Mouse (Mus musculus) lung, postnatal 0 days (tissue): ENCODE results near the gene Spg11. TPM values are rescaled to one million over a fixed set of nuclear protein-coding genes. Genes with fewer than 3 reads are reported as not detected.

Experiments
- ATAC-seq: fragments of 200-750 bp; cut with Nextera tagmentation; 2 replicates; pipeline ENCODE4 v1.8.0; 2017; ENCODE audit warnings: moderate library complexity
- DNase-seq: peaks from one replicate; pipeline ENCODE4 v3.0.0-alpha.2; 2016; ENCODE audit warnings: low spot score
- H3K27ac ChIP-seq: fragments of 300-500 bp; sonication (generic); 2 replicates; pipeline ENCODE4 v1.5.1; 2014; ENCODE audit warnings: antibody characterized with exemption, mild to moderate bottlenecking, low read length, mixed read lengths
- H3K27me3 ChIP-seq: fragments of 300-500 bp; sonication (generic); replicated peaks from 2 replicates; pipeline ENCODE4 v1.6.1; 2014; ENCODE audit warnings: low read length, mixed read lengths; ENCODE audit not compliant: insufficient read depth
- H3K36me3 ChIP-seq: fragments of 300-500 bp; sonication (generic); 2 replicates; pipeline ENCODE4 v1.6.1; 2014; ENCODE audit warnings: low read length, mixed read lengths; ENCODE audit not compliant: insufficient read depth
- H3K4me1 ChIP-seq: fragments of 300-500 bp; sonication (generic); 2 replicates; pipeline ENCODE4 v1.6.1; 2014; ENCODE audit warnings: antibody characterized with exemption, low read depth, low read length, mixed read lengths; ENCODE audit not compliant: insufficient read depth
- H3K4me2 ChIP-seq: fragments of 300-500 bp; sonication (generic); replicated peaks from 2 replicates; pipeline ENCODE4 v1.6.1; 2014; ENCODE audit warnings: low read depth, mild to moderate bottlenecking, low read length, moderate library complexity, mixed read lengths
- H3K4me3 ChIP-seq: fragments of 300-500 bp; sonication (generic); 2 replicates; pipeline ENCODE4 v1.5.1; 2014; ENCODE audit warnings: low read depth, low read length
- H3K9ac ChIP-seq: fragments of 300-500 bp; sonication (generic); replicated peaks from 2 replicates; pipeline ENCODE4 v1.6.1; 2014; ENCODE audit warnings: low read depth, mild to moderate bottlenecking
- H3K9me3 ChIP-seq: fragments of 300-500 bp; sonication (generic); 2 replicates; pipeline ENCODE4 v1.6.1; 2016; ENCODE audit warnings: low read length, mixed read lengths
- CTCF ChIP-seq: IDR thresholded peaks from 2 replicates; pipeline ENCODE4 v1.5.1; 2016; ENCODE audit warnings: antibody characterized with exemption, mild to moderate bottlenecking
- EP300 ChIP-seq: IDR thresholded peaks from 2 replicates; pipeline ENCODE4 v1.6.1; 2016; ENCODE audit warnings: antibody characterized with exemption, mild to moderate bottlenecking, control low read depth
- WGBS: fragments of 180-500 bp; shearing (Covaris S2); extraction: QIAGEN DNeasy Blood & Tissue Kit; methylation state at CpG from one replicate; pipeline ENCODE4 v1.1.7; 2014; 5-methylcytosine and 5-hydroxymethylcytosine counted together
- polyA plus RNA-seq: library from polyadenylated mRNA; unstranded; fragments of >200 nt; fragmentation: Nextera tagmentation; extraction: Ambion mirVana; gene quantifications from 2 replicates; pipeline ENCODE4 v1.2.1, GENCODE M21; 2015

Gene Spg11
- polyA plus RNA-seq, 1 experiment from 2014 or later: 4.3 TPM

DNA sequence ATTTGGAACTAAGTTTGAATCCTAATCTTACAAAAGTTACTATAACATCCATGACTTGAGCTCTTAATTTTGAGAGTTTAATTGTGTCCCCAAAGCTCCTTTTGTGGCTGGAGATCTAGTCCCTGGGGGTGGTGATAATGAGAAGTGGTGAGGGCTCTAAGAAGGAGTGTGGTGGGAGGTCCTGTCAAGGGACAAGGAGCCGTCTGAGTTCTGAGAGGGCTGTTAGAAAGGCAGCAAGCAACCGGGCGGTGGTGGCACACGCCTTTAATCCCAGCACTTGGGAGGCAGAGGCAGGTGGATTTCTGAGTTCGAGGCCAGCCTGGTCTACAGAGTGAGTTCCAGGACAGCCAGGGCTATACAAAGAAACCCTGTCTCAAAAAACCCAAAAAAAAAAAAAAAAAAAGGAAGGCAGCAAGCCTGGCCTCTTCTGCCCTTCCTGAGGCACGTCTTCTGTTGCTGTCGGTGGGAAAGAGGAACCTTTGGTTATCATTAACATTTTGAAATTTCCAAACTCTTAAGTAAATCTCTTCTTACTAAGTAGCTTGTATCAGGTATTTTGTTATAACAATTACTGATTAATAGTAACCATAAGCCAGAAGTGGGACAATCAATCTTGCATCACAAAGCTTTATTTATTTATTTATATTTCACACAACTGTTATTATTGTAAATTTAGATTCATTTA is 35.6 kb upstream of the Spg11 start:
- no peaks in the 10 kb centered on the region for H3K9me3 ChIP-seq
- H3K4me1 ChIP-seq: no peaks in the 10 kb centered on the region; the same call in 1 of the 2 replicates
- ATAC-seq (no peak), DNase-seq (no peak)
- peaks cover 3% of the 10 kb centered on the region; the same call in 1 of the 2 replicates for H3K36me3 ChIP-seq
- H3K27ac ChIP-seq: no peak overlapping the region
- TF ChIP-seq EP300 (no peak), CTCF (no peak)
- WGBS: 73% methylated on average over 6 of the region's 7 CpGs
- no peak overlapping the region for H3K9ac ChIP-seq
- H3K4me3 ChIP-seq: no peak overlapping the region
- H3K27me3 ChIP-seq: no peaks in the 10 kb centered on the region
- no peak overlapping the region for H3K4me2 ChIP-seq

DNA sequence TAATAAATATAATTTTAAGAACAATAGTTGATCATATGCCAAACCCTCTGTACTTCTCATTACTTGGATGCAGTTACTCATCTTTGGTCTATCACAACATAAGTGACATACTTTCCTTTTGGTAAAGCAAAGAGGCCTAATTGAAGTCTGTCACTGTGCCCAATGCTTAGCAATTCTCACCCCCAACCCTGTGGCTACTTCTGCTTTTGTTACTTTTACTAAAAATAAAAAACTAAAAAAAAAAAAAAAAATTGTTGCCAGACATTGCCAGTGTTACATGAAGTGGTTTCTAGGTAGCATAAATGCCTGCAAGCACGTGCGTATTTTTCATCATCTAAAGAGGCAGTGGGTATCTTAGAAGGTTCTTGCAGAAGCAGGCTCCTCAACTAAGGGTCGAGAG is 34.7 kb upstream of the Spg11 start:
- TF ChIP-seq CTCF (no peak), EP300 (no peak)
- H3K9ac ChIP-seq: no peak overlapping the region
- 85% methylated on average over 3 of the region's 3 CpGs for WGBS
- no peak overlapping the region for H3K27ac ChIP-seq
- DNase-seq (no peak), ATAC-seq (no peak)
- H3K36me3 ChIP-seq: peaks cover 3% of the 10 kb centered on the region; the same call in 1 of the 2 replicates
- H3K4me3 ChIP-seq: no peak overlapping the region
- H3K4me2 ChIP-seq: no peak overlapping the region
- no peaks in the 10 kb centered on the region for H3K9me3 ChIP-seq
- H3K27me3 ChIP-seq: no peaks in the 10 kb centered on the region
- H3K4me1 ChIP-seq: no peaks in the 10 kb centered on the region; the same call in 1 of the 2 replicates

GRCm38 (mm10) chr2:122151221-122151620 is 33.0 kb upstream of the Spg11 start:
- DNase-seq (no peak), ATAC-seq (no peak)
- H3K27me3 ChIP-seq: no peaks in the 10 kb centered on the region
- H3K27ac ChIP-seq: no peak overlapping the region
- no peak overlapping the region for H3K9ac ChIP-seq
- no peaks in the 10 kb centered on the region for H3K9me3 ChIP-seq
- H3K4me1 ChIP-seq: no peaks in the 10 kb centered on the region; the same call in 1 of the 2 replicates
- peaks cover 3% of the 10 kb centered on the region; the same call in 1 of the 2 replicates for H3K36me3 ChIP-seq
- no peak overlapping the region for H3K4me2 ChIP-seq
- H3K4me3 ChIP-seq: no peak overlapping the region
- WGBS: 94% methylated on average over 1 of the region's 1 CpGs
- TF ChIP-seq CTCF: no peak
- no peak for TF ChIP-seq EP300

GRCm38 (mm10) chr2:122149716-122150115 is 31.5 kb upstream of the Spg11 start:
- Histone ChIP-seq H3K36me3 (no peaks in the 10 kb centered on the region; the same call in 1 of the 2 replicates), H3K9ac (no peak overlapping the region), H3K27me3 (no peaks in the 10 kb centered on the region), H3K4me2 (no peak overlapping the region), H3K27ac (no peak overlapping the region), H3K9me3 (no peaks in the 10 kb centered on the region), H3K4me1 (no peaks in the 10 kb centered on the region; the same call in 1 of the 2 replicates), H3K4me3 (no peak overlapping the region)
- TF ChIP-seq EP300: no peak
- TF ChIP-seq CTCF: no peak
- ATAC-seq: no peak
- no peak for DNase-seq
- 81% methylated on average over 3 of the region's 3 CpGs for WGBS

DNA sequence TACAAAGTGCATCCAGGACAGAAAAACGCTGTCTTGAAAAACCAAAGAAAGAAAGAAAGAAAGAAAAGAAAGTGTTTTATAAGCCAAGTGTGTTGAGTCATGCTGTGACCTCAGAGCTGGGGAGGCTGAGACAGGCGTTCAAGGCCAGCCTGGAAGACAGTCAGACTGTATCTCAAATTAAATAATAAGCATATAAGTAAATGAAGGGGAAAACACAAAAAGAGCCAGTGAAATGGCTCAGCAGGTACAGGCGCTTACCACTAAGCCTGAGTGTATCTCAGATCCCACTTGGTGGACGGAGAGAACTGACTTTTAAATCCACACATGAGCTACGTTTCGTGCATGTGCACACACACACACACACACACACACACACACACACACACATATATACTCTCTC is 31.1 kb upstream of the Spg11 start:
- no peaks in the 10 kb centered on the region for H3K9me3 ChIP-seq

DNA sequence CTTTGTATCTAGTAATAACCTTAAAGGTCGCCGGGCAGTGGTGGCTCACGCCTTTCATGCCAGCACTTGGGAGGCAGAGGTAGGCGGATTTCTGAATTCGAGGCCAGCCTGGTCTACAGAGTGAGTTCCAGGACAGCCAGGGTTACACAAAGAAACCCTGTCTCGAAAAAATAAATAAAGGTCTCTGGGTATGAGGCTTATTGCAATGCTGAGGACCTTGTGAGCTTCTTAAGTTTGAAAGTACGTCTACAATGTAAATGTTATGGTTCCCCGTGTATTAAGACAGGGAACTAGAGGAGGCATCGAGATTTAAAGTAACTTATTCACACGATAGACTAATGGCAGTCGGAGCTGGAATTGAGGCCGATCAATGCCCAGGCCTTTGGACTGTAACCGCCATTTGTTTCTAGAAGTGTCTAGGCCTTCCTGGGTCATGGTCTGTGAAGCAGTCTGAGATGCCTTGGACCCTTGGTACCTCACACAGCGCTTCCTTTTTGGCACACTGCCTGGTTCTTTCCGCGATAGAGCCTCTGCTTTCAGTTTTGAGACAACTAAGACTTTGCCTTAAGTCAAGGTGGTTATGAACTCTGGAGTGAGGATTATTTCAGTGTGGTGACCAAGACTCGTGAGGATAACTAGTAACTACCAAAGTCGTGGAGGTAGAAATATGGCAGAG is 30.2 kb upstream of the Spg11 start:
- Histone ChIP-seq H3K4me1 (no peaks in the 10 kb centered on the region; the same call in 1 of the 2 replicates), H3K27me3 (no peaks in the 10 kb centered on the region), H3K9ac (peak overlapping the region; percentile 73), H3K9me3 (no peaks in the 10 kb centered on the region), H3K36me3 (no peaks in the 10 kb centered on the region; the same call in 1 of the 2 replicates), H3K4me3 (peak overlapping the region; percentile 79), H3K27ac (peak overlapping the region; percentile 87), H3K4me2 (peak overlapping the region; percentile 74)
- no peak for TF ChIP-seq EP300
- TF ChIP-seq CTCF: no peak
- DNase-seq (peak; percentile 78), ATAC-seq (0 out of 2 replicates have a peak, but pooled peaks have one; percentile 11)
- 10% methylated on average over 18 of the region's 18 CpGs for WGBS

More for the DNA sequence above, 31.1 kb upstream of the Spg11 start:
- TF ChIP-seq CTCF (no peak), EP300 (no peak)
- H3K27me3 ChIP-seq: no peaks in the 10 kb centered on the region
- DNase-seq: no peak
- 92% methylated on average over 6 of the region's 6 CpGs for WGBS
- H3K36me3 ChIP-seq: no peaks in the 10 kb centered on the region; the same call in 1 of the 2 replicates
- H3K27ac ChIP-seq: no peak overlapping the region
- H3K4me1 ChIP-seq: no peaks in the 10 kb centered on the region; the same call in 1 of the 2 replicates
- no peak overlapping the region for H3K4me3 ChIP-seq
- no peak overlapping the region for H3K9ac ChIP-seq
- H3K4me2 ChIP-seq: peak overlapping the region; percentile 74
- ATAC-seq: no peak
